Mouse (Mus musculus): Measurements from ENCODE around the gene Pcgf1. TPM values are rescaled to one million over a fixed set of nuclear protein-coding genes. Genes with fewer than 3 reads are reported as not detected.

Gene Pcgf1
- total RNA-seq (2021) (10 to 100 TPM; 35.1 to 48.9 TPM), polyA plus RNA-seq (2012; rRNA removed) (28.6 and 31.6 TPM in 2 replicates)
- long read RNA-seq, transcript Pcgf1-202 (9 exons, 918 nt): major isoform, 7 of 16 reads
- long read RNA-seq, partial matches to known transcripts: 8 of 16 reads
- long read RNA-seq, other reads (novel, unspliced or antisense): 1 of 16 reads

GRCm38 (mm10) chr6:83077630-83078323 is at the start of gene Pcgf1:
Gene Pcgf1 (plus strand): TSS chr6:83077869.
- DNase-seq: peak; percentile 77

- DNase-seq: no peak
Observed at GRCm38 (mm10) chr6:83029777-83030176, 47.9 kb upstream of the Pcgf1 start.

GRCm38 (mm10) chr6:83031111-83031510 is 46.6 kb upstream of the Pcgf1 start:
- DNase-seq: no peak

- no peak for DNase-seq
Observed at GRCm38 (mm10) chr6:83031921-83032590, 45.6 kb upstream of the Pcgf1 start.

GRCm38 (mm10) chr6:83032769-83033191 is 44.9 kb upstream of the Pcgf1 start:
- peak; percentile 64 for DNase-seq

GRCm38 (mm10) chr6:83033249-83034185 is 44.2 kb upstream of the Pcgf1 start, which contains the start of the genes Dok1 and Loxl3:
Gene Dok1 (minus strand): TSS chr6:83033471.
Gene Loxl3 (plus strand): TSS chr6:83034173.
- peak; percentile 87 for DNase-seq

- no peak for DNase-seq
Observed at GRCm38 (mm10) chr6:83034463-83035055, 43.1 kb upstream of the Pcgf1 start.

GRCm38 (mm10) chr6:83037188-83037587 is 40.5 kb upstream of the Pcgf1 start:
- no peak for DNase-seq

GRCm38 (mm10) chr6:83038496-83039012 is 39.1 kb upstream of the Pcgf1 start:
- peak; percentile 97 for DNase-seq

- no peak for DNase-seq
Observed at GRCm38 (mm10) chr6:83040601-83041000, 37.1 kb upstream of the Pcgf1 start.

- no peak for DNase-seq
Observed at GRCm38 (mm10) chr6:83043561-83043960, 34.1 kb upstream of the Pcgf1 start.

- DNase-seq: no peak
Observed at GRCm38 (mm10) chr6:83043993-83044392, 33.7 kb upstream of the Pcgf1 start.

GRCm38 (mm10) chr6:83044742-83045141 is 32.9 kb upstream of the Pcgf1 start:
- no peak for DNase-seq

GRCm38 (mm10) chr6:83049367-83049766 is 28.3 kb upstream of the Pcgf1 start:
- DNase-seq: no peak

GRCm38 (mm10) chr6:83053136-83053960 is 24.3 kb upstream of the Pcgf1 start:
- DNase-seq: peak; percentile 60

GRCm38 (mm10) chr6:83054074-83054851 is 23.4 kb upstream of the Pcgf1 start, which contains the start of gene Aup1:
Gene Aup1 (plus strand): TSS chr6:83054521.
- DNase-seq: peak; percentile 98

- no peak for DNase-seq
Observed at GRCm38 (mm10) chr6:83054871-83055431, 22.7 kb upstream of the Pcgf1 start, which contains the start of gene Htra2. Gene Htra2 (minus strand): TSS chr6:83055273.

- no peak for DNase-seq
Observed at GRCm38 (mm10) chr6:83057790-83058189, 19.9 kb upstream of the Pcgf1 start, which contains the start of gene Dqx1. Gene Dqx1 (plus strand): TSS chr6:83057844.

GRCm38 (mm10) chr6:83058725-83059124 is 18.9 kb upstream of the Pcgf1 start:
- DNase-seq: no peak
